Mouse (Mus musculus): Measurements from ENCODE around the gene Lrrc28.

DNA sequence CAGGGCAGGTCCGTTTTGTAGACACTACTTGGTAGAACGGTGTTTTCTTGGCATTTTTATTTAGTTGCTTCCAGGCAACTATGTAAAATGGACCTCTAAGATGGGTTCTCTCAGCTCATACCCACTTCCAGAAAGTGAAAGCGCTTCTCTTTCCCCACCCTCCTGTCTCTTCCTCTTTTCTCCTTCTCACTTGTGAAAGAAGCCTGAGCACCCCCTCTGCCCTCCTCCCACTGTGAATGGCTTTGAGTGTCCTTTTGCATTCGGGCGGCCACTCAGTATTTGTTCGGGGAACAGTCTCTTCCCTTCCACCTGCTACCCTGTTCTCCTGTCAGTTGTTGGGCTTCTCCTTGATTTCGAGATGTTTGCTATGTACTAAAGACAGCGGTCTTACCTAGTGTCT lies 180.4 kb downstream of the Lrrc28 start:
- TF ChIP-seq MAX (IDR thresholded peaks at IDR 0.05), result no peak
- TF ChIP-seq FOSL1 (IDR thresholded peaks at IDR 0.05; ENCODE audit: insufficient read depth, low read length, poor library complexity, severe bottlenecking), result no peak
